Mouse (Mus musculus) urinary bladder, postnatal 14 days (tissue): ENCODE results near the gene Frrs1.

Experiments used
- DNase-seq: peaks from one replicate; pipeline ENCODE4 v3.0.0; 2021; ENCODE audit warnings: low spot score

Gene Frrs1

GRCm38 (mm10) chr3:116848099-116848498 is 11.2 kb upstream of the Frrs1 start:
- no peak for DNase-seq

GRCm38 (mm10) chr3:116848936-116849335 is 10.3 kb upstream of the Frrs1 start:
- no peak for DNase-seq

GRCm38 (mm10) chr3:116850376-116850775 is 8.9 kb upstream of the Frrs1 start:
- no peak for DNase-seq

- DNase-seq = no peak
Observed at GRCm38 (mm10) chr3:116852421-116852820, 6.8 kb upstream of the Frrs1 start.

GRCm38 (mm10) chr3:116857611-116858010 is 1.7 kb upstream of the Frrs1 start:
- no peak for DNase-seq

- no peak for DNase-seq
Observed at GRCm38 (mm10) chr3:116859752-116860151, 488 bp downstream of the Frrs1 start.

GRCm38 (mm10) chr3:116860333-116861222 is 1.3 kb downstream of the Frrs1 start:
- peak; percentile 33 for DNase-seq

- no peak for DNase-seq
Observed at GRCm38 (mm10) chr3:116861223-116861539, 1.9 kb downstream of the Frrs1 start.

- DNase-seq = peak; percentile 80
Observed at GRCm38 (mm10) chr3:116861540-116862067, 2.3 kb downstream of the Frrs1 start.

GRCm38 (mm10) chr3:116862621-116863020 is 3.4 kb downstream of the Frrs1 start:
- no peak for DNase-seq

GRCm38 (mm10) chr3:116864421-116864820 is 5.2 kb downstream of the Frrs1 start:
- no peak for DNase-seq

GRCm38 (mm10) chr3:116865199-116865636 is 6.0 kb downstream of the Frrs1 start:
- DNase-seq = no peak

- no peak for DNase-seq
Observed at GRCm38 (mm10) chr3:116870372-116870771, 11.1 kb downstream of the Frrs1 start.

GRCm38 (mm10) chr3:116882221-116882960 is 23.1 kb downstream of the Frrs1 start:
- DNase-seq = no peak

- no peak for DNase-seq
Observed at GRCm38 (mm10) chr3:116884941-116885340, 25.7 kb downstream of the Frrs1 start.

GRCm38 (mm10) chr3:116889358-116889757 is 30.1 kb downstream of the Frrs1 start:
- no peak for DNase-seq

- no peak for DNase-seq
Observed at GRCm38 (mm10) chr3:116890576-116890975, 31.3 kb downstream of the Frrs1 start.

GRCm38 (mm10) chr3:116891436-116892205 is 32.4 kb downstream of the Frrs1 start:
- DNase-seq = no peak

GRCm38 (mm10) chr3:116892206-116892563 is 32.9 kb downstream of the Frrs1 start:
- DNase-seq = no peak

- DNase-seq = no peak
Observed at GRCm38 (mm10) chr3:116892872-116893271, 33.6 kb downstream of the Frrs1 start.

- peak; percentile 67 for DNase-seq
Observed at GRCm38 (mm10) chr3:116904158-116904557, 44.9 kb downstream of the Frrs1 start.

GRCm38 (mm10) chr3:116905898-116906297 is 46.6 kb downstream of the Frrs1 start:
- peak; percentile 40 for DNase-seq
